Mouse (Mus musculus) MEL (cell line): ENCODE data around the gene Man1c1. TPM values are rescaled to one million over a fixed set of nuclear protein-coding genes. Genes with fewer than 3 reads are reported as not detected.

ENCODE experiments used
- DNase-seq: peaks from one replicate; pipeline ENCODE4 v3.0.0; 2011; ENCODE audit warnings: low read depth, low spot score
- H3K27ac ChIP-seq: 2 replicates; pipeline ENCODE4 v1.5.1; 2012; ENCODE audit warnings: low read depth, mild to moderate bottlenecking, control low read depth, low read length, moderate library complexity; ENCODE audit not compliant: control insufficient read depth
- H3K27me3 ChIP-seq, 2 experiments: fragments of 150-350 bp in 1 of 2; sonication (generic) in 1 of 2; 2 replicates each; pipeline ENCODE4 v1.6.1; 2012; ENCODE audit warnings: low read length in 2 of 2, mild to moderate bottlenecking in 2 of 2, improper control_type of control experiment in 1 of 2, moderate library complexity in 1 of 2; ENCODE audit not compliant: insufficient read depth in 2 of 2, control insufficient read depth in 1 of 2
- H3K36me3 ChIP-seq, 2 experiments: 2 replicates each; pipeline ENCODE4 v1.6.1; 2012 to 2014; ENCODE audit warnings: low read length in 2 of 2, improper control_type of control experiment in 1 of 2, inconsistent platforms in 1 of 2, mild to moderate bottlenecking in 1 of 2; ENCODE audit not compliant: insufficient read depth in 2 of 2, control insufficient read depth in 1 of 2
- H3K4me1 ChIP-seq, 2 experiments: fragments of 150-350 bp in 1 of 2; sonication (generic) in 1 of 2; 2 replicates each; pipeline ENCODE4 v1.6.1; 2012; ENCODE audit warnings: low read length in 2 of 2, improper control_type of control experiment in 1 of 2, mild to moderate bottlenecking in 1 of 2; ENCODE audit not compliant: insufficient read depth in 2 of 2, control insufficient read depth in 1 of 2
- H3K4me3 ChIP-seq, 2 experiments: fragments of 150-350 bp in 1 of 2; sonication (generic) in 1 of 2; 2 replicates each; pipeline ENCODE4 v1.5.1; 2012; ENCODE audit warnings: low read depth in 2 of 2, low read length in 2 of 2, mild to moderate bottlenecking in 2 of 2, moderate library complexity in 2 of 2, control low read depth in 1 of 2, improper control_type of control experiment in 1 of 2; ENCODE audit not compliant: control insufficient read depth in 1 of 2, insufficient read depth in 1 of 2
- H3K79me2 ChIP-seq: 2 replicates; pipeline ENCODE4 v1.6.1; 2012; ENCODE audit warnings: mild to moderate bottlenecking, low read length, moderate library complexity; ENCODE audit not compliant: control insufficient read depth, poor library complexity, insufficient read depth
- H3K9ac ChIP-seq: 2 replicates; pipeline ENCODE4 v1.6.1; 2012; ENCODE audit warnings: low read depth, mild to moderate bottlenecking, control low read depth, low read length, moderate library complexity; ENCODE audit not compliant: control insufficient read depth, poor library complexity, severe bottlenecking
- H3K9me3 ChIP-seq: fragments of 150-350 bp; sonication (generic); replicated peaks from 2 replicates; pipeline ENCODE4 v1.6.1; 2012; ENCODE audit warnings: mild to moderate bottlenecking, low read length, improper control_type of control experiment, moderate library complexity; ENCODE audit not compliant: insufficient read depth
- CHD2 ChIP-seq: IDR thresholded peaks from 2 replicates; pipeline ENCODE4 v1.6.1; 2011; ENCODE audit warnings: low read length, improper control_type of control experiment
- CTCF ChIP-seq, 3 experiments: IDR thresholded peaks in 2 of 3; conservative IDR thresholded peaks in 1 of 3; 2 replicates each; pipeline ENCODE4 v1.5.1; 2011 to 2012; ENCODE audit warnings: low read length in 3 of 3, low read depth in 2 of 3, mild to moderate bottlenecking in 2 of 3, improper control_type of control experiment in 1 of 3, inconsistent platforms in 1 of 3, mixed read lengths in 1 of 3, moderate library complexity in 1 of 3; ENCODE audit not compliant: control insufficient read depth in 1 of 3, insufficient read depth in 1 of 3, poor library complexity in 1 of 3, severe bottlenecking in 1 of 3
- EP300 ChIP-seq, 2 experiments: IDR thresholded peaks; 2 replicates each; pipeline ENCODE4 v1.6.1; 2011; ENCODE audit warnings: improper control_type of control experiment in 2 of 2, low read length in 2 of 2, low read depth in 1 of 2, mild to moderate bottlenecking in 1 of 2
- GATA1 ChIP-seq: IDR thresholded peaks from 2 replicates; pipeline ENCODE4 v1.6.1; 2011; ENCODE audit warnings: low read depth, low read length, improper control_type of control experiment
- MAX ChIP-seq: IDR thresholded peaks from 2 replicates; pipeline ENCODE4 v1.6.1; 2011; ENCODE audit warnings: low read length, improper control_type of control experiment
- MEF2A ChIP-seq: IDR thresholded peaks from 2 replicates; pipeline ENCODE4 v1.6.1; 2014; ENCODE audit warnings: low read depth, mild to moderate bottlenecking, inconsistent platforms, low read length, improper control_type of control experiment; ENCODE audit not compliant: poor library complexity, insufficient replicate concordance, severe bottlenecking; ENCODE audit errors: extremely low read depth
- MYB ChIP-seq: IDR thresholded peaks from 2 replicates; pipeline ENCODE4 v1.6.1; 2011; ENCODE audit warnings: mild to moderate bottlenecking, low read depth, low read length, improper control_type of control experiment
- MYC ChIP-seq: IDR thresholded peaks from 2 replicates; pipeline ENCODE4 v1.6.1; 2011; ENCODE audit warnings: low read depth, mild to moderate bottlenecking, low read length, improper control_type of control experiment, moderate library complexity
- NELFE ChIP-seq: IDR thresholded peaks from 2 replicates; pipeline ENCODE4 v1.6.1; 2011; ENCODE audit warnings: low read depth, low read length, improper control_type of control experiment
- POLR2AphosphoS2 ChIP-seq: IDR thresholded peaks from 2 replicates; pipeline ENCODE4 v1.6.1; 2011; ENCODE audit warnings: low read length, improper control_type of control experiment
- POLR2AphosphoS5 ChIP-seq: IDR thresholded peaks from 2 replicates; pipeline ENCODE4 v1.6.1; 2012; ENCODE audit warnings: low read depth, borderline replicate concordance, mild to moderate bottlenecking, inconsistent platforms, low read length, moderate library complexity, mixed read lengths
- RCOR1 ChIP-seq: IDR thresholded peaks from 2 replicates; pipeline ENCODE4 v1.6.1; 2012; ENCODE audit warnings: low read depth, mild to moderate bottlenecking, inconsistent platforms, low read length, improper control_type of control experiment
- SIN3A ChIP-seq: IDR thresholded peaks from 2 replicates; pipeline ENCODE4 v1.6.1; 2012; ENCODE audit warnings: low read length, improper control_type of control experiment, inconsistent platforms
- TAL1 ChIP-seq: IDR thresholded peaks from 2 replicates; pipeline ENCODE4 v1.6.1; 2012; ENCODE audit warnings: mild to moderate bottlenecking, inconsistent platforms, low read length, moderate library complexity, mixed read lengths
- TBP ChIP-seq: IDR thresholded peaks from 2 replicates; pipeline ENCODE4 v1.8.0; 2011; ENCODE audit warnings: low read depth, low read length, improper control_type of control experiment
- TCF12 ChIP-seq: IDR thresholded peaks from 2 replicates; pipeline ENCODE4 v1.6.1; 2014; ENCODE audit warnings: low read depth, mild to moderate bottlenecking, inconsistent platforms, low read length, improper control_type of control experiment, moderate library complexity
- USF2 ChIP-seq, 2 experiments: IDR thresholded peaks; 2 replicates each; pipeline ENCODE4 v1.6.1; 2011 to 2012; ENCODE audit warnings: improper control_type of control experiment in 2 of 2, low read length in 2 of 2, borderline replicate concordance in 1 of 2, inconsistent platforms in 1 of 2, low read depth in 1 of 2, mild to moderate bottlenecking in 1 of 2; ENCODE audit not compliant: insufficient read depth in 1 of 2
- ZNF384 ChIP-seq: IDR thresholded peaks from 2 replicates; pipeline ENCODE4 v1.6.1; 2012; ENCODE audit warnings: low read depth, mild to moderate bottlenecking, inconsistent platforms, low read length, improper control_type of control experiment
- polyA plus RNA-seq, 2 experiments: library from polyadenylated mRNA; stranded (reverse) in 1 of 2; unstranded in 1 of 2; fragments of >175 nt in 1 of 2; fragments of >200 nt in 1 of 2; gene quantifications; 2 replicates each; pipeline versions ENCODE4 v1.2.1 to v1.2.4; 2012; ENCODE audit warnings: low replicate concordance in 2 of 2, low read depth in 1 of 2; ENCODE audit not compliant: insufficient read length in 2 of 2, insufficient read depth in 1 of 2, missing spikeins in 1 of 2
- total RNA-seq: library from RNA; depleted of rRNA; stranded (reverse); fragments of 300-350 nt; gene quantifications from 2 replicates; pipeline ENCODE4 v1.2.3, GENCODE M21; 2012

The Man1c1 gene
- total and polyA plus RNA-seq, 3 experiments = 1.9 to 5.2 TPM; not detected in 1

DNA sequence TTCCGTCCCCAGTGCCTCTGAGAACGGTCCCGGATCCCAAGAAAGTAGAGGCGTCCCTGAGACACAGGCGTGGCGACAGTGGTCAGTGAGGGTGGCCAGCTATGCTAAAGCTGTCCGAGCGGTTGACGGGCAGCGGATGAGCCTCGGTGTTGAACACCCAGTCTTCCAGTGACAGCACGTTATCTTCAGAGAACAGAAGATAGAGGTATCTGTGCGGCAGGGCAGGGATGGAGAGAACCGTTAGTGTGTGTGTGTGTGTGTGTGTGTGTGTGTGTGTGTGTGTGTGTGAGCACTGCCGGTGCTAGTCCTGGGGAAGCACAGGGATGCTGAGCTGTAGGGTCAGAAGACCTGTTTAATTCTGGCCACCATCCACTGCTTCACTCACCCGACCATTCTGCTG lies 140.5 kb downstream of the Man1c1 start:
- Histone ChIP-seq H3K9ac (no peak overlapping the region), H3K4me1 (no peaks in the 10 kb centered on the region), H3K4me3 (no peak overlapping the region), H3K79me2 (no peaks in the 10 kb centered on the region), H3K36me3 (no peaks in the 10 kb centered on the region), H3K27ac (no peak overlapping the region), H3K9me3 (no peaks in the 10 kb centered on the region), H3K27me3 (no peaks in the 10 kb centered on the region)
- DNase-seq = no peak
- TF ChIP-seq TCF12 (peak; percentile 28; the same call in 1 of the 2 replicates), MYB (peak; percentile 28; the same call in 1 of the 2 replicates), EP300 (IDR thresholded peaks at IDR 0.05; ENCODE audit: low read depth in 1 of 2, low read length in 2 of 2) (peak in 1 of 2 experiments; percentile 57; a peak in 1 of 4 replicates), RCOR1 (0 out of 2 replicates have a peak, but pooled peaks have one; percentile 20), MYC (no peak), CHD2 (no peak)

DNA sequence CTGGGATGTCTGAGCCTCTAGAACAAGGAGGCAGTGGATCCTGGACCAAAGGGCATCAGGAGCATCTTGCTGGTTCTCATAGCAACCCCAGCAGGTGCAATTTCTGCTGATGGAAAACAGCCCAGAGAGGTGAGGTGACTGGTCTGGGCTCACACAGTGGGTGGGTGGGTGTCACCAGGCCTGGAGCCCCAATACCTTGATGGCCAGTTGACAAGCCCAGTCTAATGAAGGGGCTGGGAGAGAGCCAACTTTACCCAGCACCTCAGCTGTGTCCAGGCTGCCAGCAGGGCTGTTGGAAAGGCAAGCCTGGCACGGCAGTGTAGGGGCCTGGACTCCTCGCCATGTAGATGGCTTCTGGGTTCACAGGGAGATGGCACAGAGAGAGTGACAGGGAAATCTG lies 142.1 kb downstream of the Man1c1 start:
- no peaks in the 10 kb centered on the region for H3K79me2 ChIP-seq
- H3K27ac ChIP-seq = no peak overlapping the region
- no peak for TF ChIP-seq ZNF384
- no peak for TF ChIP-seq TBP
- TF ChIP-seq RCOR1 = no peak
- TF ChIP-seq MAX = no peak
- TF ChIP-seq CTCF (IDR thresholded peaks at IDR 0.05 in 2 of 3, conservative IDR thresholded peaks at IDR 0.05 in 1 of 3; ENCODE audit: control insufficient read depth in 1 of 3, insufficient read depth in 1 of 3, low read depth in 2 of 3, low read length in 3 of 3, poor library complexity in 1 of 3, severe bottlenecking in 1 of 3) = no peak
- TF ChIP-seq TCF12 = no peak
- no peak for TF ChIP-seq USF2 (IDR thresholded peaks at IDR 0.05; ENCODE audit: borderline replicate concordance in 1 of 2, insufficient read depth in 1 of 2, low read depth in 1 of 2, low read length in 2 of 2)
- no peak for TF ChIP-seq TAL1
- TF ChIP-seq POLR2AphosphoS2 = no peak
- TF ChIP-seq NELFE = no peak
- no peak for TF ChIP-seq POLR2AphosphoS5
- TF ChIP-seq GATA1 = no peak
- no peak for TF ChIP-seq MYC
- no peak for TF ChIP-seq SIN3A
- TF ChIP-seq MEF2A = no peak
- TF ChIP-seq, all 39 proteins: peak for 0
- H3K27me3 ChIP-seq = no peaks in the 10 kb centered on the region
- peaks cover 0 to 4% of the 10 kb centered on the region in 2 experiments; a peak in 1 of 4 replicates for H3K36me3 ChIP-seq
- no peak overlapping the region for H3K9ac ChIP-seq
- no peaks in the 10 kb centered on the region for H3K9me3 ChIP-seq
- DNase-seq = no peak
- H3K4me3 ChIP-seq = no peak overlapping the region
- H3K4me1 ChIP-seq = peaks cover 2 to 5% of the 10 kb centered on the region in 2 experiments
